Mouse (Mus musculus): ENCODE data around the gene Crb1. TPM values are rescaled to one million over a fixed set of nuclear protein-coding genes. Genes with fewer than 3 reads are reported as not detected.

Gene Crb1
- polyA plus RNA-seq (2015; fragmentation: Illumina TruSeq; extraction: RNeasy Lipid Tissue Mini Kit (QIAGEN cat#74804); ENCODE audit: insufficient read depth, low replicate concordance): not detected

DNA sequence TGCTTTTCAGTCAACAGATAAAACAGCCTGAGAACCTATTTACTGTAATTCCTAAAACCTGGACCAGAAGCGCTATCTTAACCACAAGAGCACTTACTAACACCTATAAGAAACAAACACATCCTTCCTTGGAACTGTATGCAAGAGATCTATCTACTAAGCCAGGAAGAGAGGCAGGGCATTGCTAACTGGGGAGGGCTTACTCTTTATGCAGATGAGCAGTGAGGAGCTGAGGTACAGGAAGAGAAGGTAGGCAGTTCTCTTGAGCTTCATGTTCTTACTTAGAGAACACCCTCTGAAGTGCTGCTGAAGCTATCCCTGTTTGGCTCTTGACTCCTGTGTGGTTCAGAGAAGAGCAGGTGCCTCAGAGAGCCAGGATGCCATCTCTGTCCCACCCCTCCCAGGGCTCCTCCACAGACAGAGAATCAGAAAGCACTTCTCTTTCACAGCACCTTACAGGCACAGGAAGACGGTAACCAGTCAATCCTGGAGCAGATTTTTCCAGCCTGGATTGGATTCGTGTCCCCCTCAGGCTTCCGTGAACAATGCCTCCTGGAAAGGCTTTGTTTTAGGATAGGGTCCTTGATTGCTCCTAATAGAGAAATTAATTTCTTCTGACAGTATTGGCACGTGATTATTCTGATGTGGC is at the start of gene Crb1:
Crb1 (minus strand) TSS at position 463 of the 649 bp plus-strand sequence.

DNA sequence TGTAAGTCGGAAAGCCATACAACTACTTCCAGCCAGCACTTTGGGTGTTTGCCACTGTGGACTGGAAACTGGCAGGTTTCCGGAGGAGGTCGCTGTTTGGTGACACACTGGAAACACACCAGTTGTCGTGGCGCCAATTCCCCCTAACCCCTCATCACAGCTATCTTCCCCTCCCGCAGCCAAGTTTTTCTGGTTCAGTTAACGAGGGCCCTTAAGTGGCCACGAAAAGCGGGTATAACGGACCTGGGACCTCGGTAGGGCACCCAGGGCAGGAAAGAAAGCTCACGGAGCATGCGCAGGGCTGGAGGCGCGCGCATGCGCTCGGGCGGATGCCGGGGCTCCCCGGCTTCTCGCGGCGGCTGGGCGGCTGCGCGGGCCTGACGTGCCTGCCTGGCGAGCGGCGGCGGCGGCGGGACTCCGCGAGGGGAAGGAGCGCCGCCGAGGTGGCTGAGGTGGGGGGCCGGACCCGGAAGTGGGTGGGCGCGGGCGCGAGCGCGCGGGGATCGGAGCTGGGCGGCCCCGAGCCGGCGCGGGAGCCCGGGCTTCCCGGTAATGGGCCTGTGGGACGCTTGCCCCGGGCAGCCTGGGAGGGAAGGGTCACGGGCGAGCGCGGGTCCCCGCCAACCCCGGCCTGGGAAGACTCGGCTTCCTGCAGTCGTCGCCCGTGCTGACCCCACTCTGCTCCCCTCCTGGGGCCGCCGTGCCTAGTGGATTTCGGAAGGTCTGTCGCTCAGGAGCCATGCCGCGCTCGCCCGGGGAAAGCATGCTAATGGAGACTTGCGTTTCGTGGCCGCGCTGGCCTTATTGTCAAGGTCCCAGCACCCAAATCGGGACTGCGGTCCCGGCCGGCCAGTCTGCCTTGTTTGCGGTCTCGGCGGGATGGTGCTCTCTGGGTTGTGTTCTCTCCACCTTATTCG is 45.2 kb upstream of the Crb1 start, which contains the start of gene Zbtb41:
Zbtb41 (plus strand) TSS at position 414 of the 917 bp plus-strand sequence.

Other genes with a start within 250 kb of the Crb1 start
- 15.0 TPM for gene Zbtb41, start 45.2 kb upstream of the Crb1 start, polyA plus RNA-seq (2015; fragmentation: Illumina TruSeq; extraction: RNeasy Lipid Tissue Mini Kit (QIAGEN cat#74804); ENCODE audit: insufficient read depth, low replicate concordance)
- 4.4 TPM for gene Aspm, start 77.7 kb upstream of the Crb1 start, polyA plus RNA-seq (2015; fragmentation: Illumina TruSeq; extraction: RNeasy Lipid Tissue Mini Kit (QIAGEN cat#74804); ENCODE audit: insufficient read depth, low replicate concordance)
- gene F13b, start 124.6 kb upstream of the Crb1 start, polyA plus RNA-seq (2015; fragmentation: Illumina TruSeq; extraction: RNeasy Lipid Tissue Mini Kit (QIAGEN cat#74804); ENCODE audit: insufficient read depth, low replicate concordance): not detected
- not detected for gene Cfhr1, start 183.2 kb upstream of the Crb1 start, polyA plus RNA-seq (2015; fragmentation: Illumina TruSeq; extraction: RNeasy Lipid Tissue Mini Kit (QIAGEN cat#74804); ENCODE audit: insufficient read depth, low replicate concordance)